Mouse (Mus musculus): ENCODE data around the gene Snx21. TPM values are rescaled to one million over a fixed set of nuclear protein-coding genes. Genes with fewer than 3 reads are reported as not detected.

The Snx21 gene
- polyA plus RNA-seq, 1 experiment from 2014 or later = 22.7 TPM

DNA sequence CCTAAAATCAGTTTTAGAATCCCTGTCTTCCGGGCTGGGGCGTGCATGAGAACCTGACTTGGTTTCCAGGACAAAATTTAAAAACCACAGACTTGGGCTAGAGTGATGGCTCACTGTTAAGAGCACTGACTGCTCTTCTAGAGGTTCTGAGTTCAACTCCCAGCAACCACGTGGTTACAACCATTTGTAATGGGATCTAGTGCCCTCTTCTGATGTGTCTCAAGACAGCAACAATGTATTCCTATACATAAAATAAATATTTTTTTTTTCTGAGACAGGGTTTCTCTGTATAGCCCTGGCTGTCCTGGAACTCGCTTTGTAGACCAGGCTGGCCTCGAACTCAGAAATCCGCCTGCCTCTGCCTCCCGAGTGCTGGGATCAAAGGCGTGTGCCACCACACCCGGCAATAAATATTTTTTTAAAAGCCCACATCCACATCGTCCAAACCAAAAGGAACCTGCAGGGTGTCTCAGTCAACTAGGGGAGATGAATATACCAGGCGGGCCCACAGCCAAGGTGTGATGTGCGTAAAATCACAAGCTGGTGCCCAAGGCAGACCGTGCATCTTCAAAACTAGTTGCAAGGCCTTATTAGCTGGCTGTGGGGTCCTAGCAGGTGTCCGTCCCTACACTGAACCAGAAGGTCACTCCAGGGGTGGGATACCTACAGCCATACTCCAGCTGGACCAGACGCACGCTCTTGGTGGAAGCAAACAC lies 46.6 kb downstream of the Snx21 start:
- H3K9ac ChIP-seq (replicated peaks; ENCODE audit: low read length) = peak overlapping the region; percentile 81
- WGBS = 60% methylated on average over 16 of the region's 16 CpGs
- no peaks in the 10 kb centered on the region for H3K9me3 ChIP-seq (ENCODE audit: low read length)
- H3K4me2 ChIP-seq (replicated peaks; ENCODE audit: low read depth, low read length) = peak overlapping the region; percentile 94
- H3K27me3 ChIP-seq (ENCODE audit: insufficient read depth, low read length) = no peaks in the 10 kb centered on the region
- H3K4me3 ChIP-seq (ENCODE audit: low read length) = peak overlapping the region; percentile 70
- no peak for ATAC-seq (ENCODE audit: low FRiP score, low TSS enrichment)
- H3K27ac ChIP-seq (ENCODE audit: low read length) = peak overlapping the region; percentile 84; the same call in 1 of the 2 replicates
- peaks cover 9% of the 10 kb centered on the region for H3K4me1 ChIP-seq (ENCODE audit: insufficient read depth, low read length)
- H3K36me3 ChIP-seq (ENCODE audit: insufficient read depth, low read length) = peaks cover 16% of the 10 kb centered on the region

GRCm38 (mm10) chr2:164832748-164833301 lies 47.2 kb downstream of the Snx21 start, which contains the start of gene Ctsa:
Ctsa (plus strand) TSS chr2:164832873.
- peak within 1 kb of the TSS; percentile 70 for H3K4me3 ChIP-seq (ENCODE audit: low read length)
- peaks cover 9% of the 10 kb centered on the region for H3K4me1 ChIP-seq (ENCODE audit: insufficient read depth, low read length)
- H3K9ac ChIP-seq (replicated peaks; ENCODE audit: low read length) = peak within 1 kb of the TSS; percentile 81
- H3K9me3 ChIP-seq (ENCODE audit: low read length) = no peaks in the 10 kb centered on the region
- H3K36me3 ChIP-seq (ENCODE audit: insufficient read depth, low read length) = peaks cover 12% of the 10 kb centered on the region; the same call in 1 of the 2 replicates
- peak; percentile 74 for ATAC-seq (ENCODE audit: low FRiP score, low TSS enrichment)
- peak within 1 kb of the TSS; percentile 94 for H3K4me2 ChIP-seq (replicated peaks; ENCODE audit: low read depth, low read length)
- no peaks in the 10 kb centered on the region for H3K27me3 ChIP-seq (ENCODE audit: insufficient read depth, low read length)
- peak within 1 kb of the TSS; percentile 84 for H3K27ac ChIP-seq (ENCODE audit: low read length)
- under 1% methylated on average over 35 of the region's 35 CpGs for WGBS

GRCm38 (mm10) chr2:164833314-164833959 lies 47.8 kb downstream of the Snx21 start, which contains the start of gene Neurl2:
Neurl2 (minus strand) TSS chr2:164833456.
- ATAC-seq (ENCODE audit: low FRiP score, low TSS enrichment) = peak; percentile 73
- WGBS = under 1% methylated on average over 31 of the region's 31 CpGs
- Histone ChIP-seq H3K4me1 (ENCODE audit: insufficient read depth, low read length) (peaks cover 9% of the 10 kb centered on the region), H3K27me3 (ENCODE audit: insufficient read depth, low read length) (no peaks in the 10 kb centered on the region), H3K9me3 (ENCODE audit: low read length) (no peaks in the 10 kb centered on the region), H3K36me3 (ENCODE audit: insufficient read depth, low read length) (peaks cover 18% of the 10 kb centered on the region), H3K4me3 (ENCODE audit: low read length) (peak within 1 kb of the TSS; percentile 70), H3K27ac (ENCODE audit: low read length) (peak within 1 kb of the TSS; percentile 84), H3K4me2 (replicated peaks; ENCODE audit: low read depth, low read length) (peak within 1 kb of the TSS; percentile 94), H3K9ac (replicated peaks; ENCODE audit: low read length) (peak within 1 kb of the TSS; percentile 81)

GRCm38 (mm10) chr2:164834531-164834930 lies 48.9 kb downstream of the Snx21 start:
- 35% methylated on average over 8 of the region's 8 CpGs for WGBS
- peak overlapping the region; percentile 70 for H3K4me3 ChIP-seq (ENCODE audit: low read length)
- H3K9ac ChIP-seq (replicated peaks; ENCODE audit: low read length) = peak overlapping the region; percentile 81
- H3K4me1 ChIP-seq (ENCODE audit: insufficient read depth, low read length) = peaks cover 9% of the 10 kb centered on the region
- peak overlapping the region; percentile 94 for H3K4me2 ChIP-seq (replicated peaks; ENCODE audit: low read depth, low read length)
- no peak overlapping the region for H3K27ac ChIP-seq (ENCODE audit: low read length)
- peaks cover 29% of the 10 kb centered on the region for H3K36me3 ChIP-seq (ENCODE audit: insufficient read depth, low read length)
- no peaks in the 10 kb centered on the region for H3K27me3 ChIP-seq (ENCODE audit: insufficient read depth, low read length)
- ATAC-seq (ENCODE audit: low FRiP score, low TSS enrichment) = no peak
- H3K9me3 ChIP-seq (ENCODE audit: low read length) = no peaks in the 10 kb centered on the region

- H3K27ac ChIP-seq (ENCODE audit: low read length) = no peak overlapping the region
- WGBS = 99% methylated on average over 4 of the region's 4 CpGs
- H3K4me2 ChIP-seq (replicated peaks; ENCODE audit: low read depth, low read length) = peak overlapping the region; percentile 94; the same call in 1 of the 2 replicates
- H3K27me3 ChIP-seq (ENCODE audit: insufficient read depth, low read length) = no peaks in the 10 kb centered on the region
- H3K4me3 ChIP-seq (ENCODE audit: low read length) = no peak overlapping the region
- H3K4me1 ChIP-seq (ENCODE audit: insufficient read depth, low read length) = peaks cover 9% of the 10 kb centered on the region
- ATAC-seq (ENCODE audit: low FRiP score, low TSS enrichment) = no peak
- H3K9ac ChIP-seq (replicated peaks; ENCODE audit: low read length) = no peak overlapping the region
- H3K9me3 ChIP-seq (ENCODE audit: low read length) = no peaks in the 10 kb centered on the region
- H3K36me3 ChIP-seq (ENCODE audit: insufficient read depth, low read length) = peaks cover 33% of the 10 kb centered on the region
Measured at GRCm38 (mm10) chr2:164835164-164835563, 49.5 kb downstream of the Snx21 start.

Other genes with a start within 250 kb of the Snx21 start
- gene Wfdc2, start 223.4 kb upstream of the Snx21 start, polyA plus RNA-seq (2015; fragmentation: Nextera tagmentation; extraction: Ambion mirVana) = 399 and 441 TPM in 2 replicates
- not detected in 2 replicates for gene Spint3, start 212.4 kb upstream of the Snx21 start, polyA plus RNA-seq (2015; fragmentation: Nextera tagmentation; extraction: Ambion mirVana)
- gene Wfdc6a, start 200.4 kb upstream of the Snx21 start, polyA plus RNA-seq (2015; fragmentation: Nextera tagmentation; extraction: Ambion mirVana) = not detected in 2 replicates
- gene Eppin, start 192.2 kb upstream of the Snx21 start, polyA plus RNA-seq (2015; fragmentation: Nextera tagmentation; extraction: Ambion mirVana) = not detected in 2 replicates
- gene Wfdc6b, start 172.3 kb upstream of the Snx21 start, polyA plus RNA-seq (2015; fragmentation: Nextera tagmentation; extraction: Ambion mirVana) = not detected in 2 replicates
- gene Wfdc8, start 172.2 kb upstream of the Snx21 start, polyA plus RNA-seq (2015; fragmentation: Nextera tagmentation; extraction: Ambion mirVana) = not detected in 2 replicates
- gene Wfdc16, start 147.0 kb upstream of the Snx21 start, polyA plus RNA-seq (2015; fragmentation: Nextera tagmentation; extraction: Ambion mirVana) = not detected in 2 replicates
- not detected in 2 replicates for gene Wfdc10, start 129.8 kb upstream of the Snx21 start, polyA plus RNA-seq (2015; fragmentation: Nextera tagmentation; extraction: Ambion mirVana)
- gene Wfdc9, start 129.2 kb upstream of the Snx21 start, polyA plus RNA-seq (2015; fragmentation: Nextera tagmentation; extraction: Ambion mirVana) = not detected in 2 replicates
- gene Wfdc11, start 111.7 kb upstream of the Snx21 start, polyA plus RNA-seq (2015; fragmentation: Nextera tagmentation; extraction: Ambion mirVana) = not detected in 2 replicates
- 0.97 and 1.3 TPM in 2 replicates for gene Wfdc13, start 100.7 kb upstream of the Snx21 start, polyA plus RNA-seq (2015; fragmentation: Nextera tagmentation; extraction: Ambion mirVana)
- gene Spint4, start 87.3 kb upstream of the Snx21 start, polyA plus RNA-seq (2015; fragmentation: Nextera tagmentation; extraction: Ambion mirVana) = 0.49 and 1.2 TPM in 2 replicates
- gene Spint5, start 70.5 kb upstream of the Snx21 start, polyA plus RNA-seq (2015; fragmentation: Nextera tagmentation; extraction: Ambion mirVana) = not detected in 2 replicates
- 1.1 and 1.2 TPM in 2 replicates for gene Wfdc3, start 39.9 kb upstream of the Snx21 start, polyA plus RNA-seq (2015; fragmentation: Nextera tagmentation; extraction: Ambion mirVana)
- 73.3 and 74.2 TPM in 2 replicates for gene Dnttip1, start 39.8 kb upstream of the Snx21 start, polyA plus RNA-seq (2015; fragmentation: Nextera tagmentation; extraction: Ambion mirVana)
- gene Ube2c, start 15.9 kb upstream of the Snx21 start, polyA plus RNA-seq (2015; fragmentation: Nextera tagmentation; extraction: Ambion mirVana) = 449 and 509 TPM in 2 replicates
- 21.0 and 22.3 TPM in 2 replicates for gene Tnnc2, start 5.9 kb upstream of the Snx21 start, polyA plus RNA-seq (2015; fragmentation: Nextera tagmentation; extraction: Ambion mirVana)
- 27.3 and 30.8 TPM in 2 replicates for gene Acot8, start 19.1 kb downstream of the Snx21 start, polyA plus RNA-seq (2015; fragmentation: Nextera tagmentation; extraction: Ambion mirVana)
- 10.6 and 11.9 TPM in 2 replicates for gene Zswim3, start 19.3 kb downstream of the Snx21 start, polyA plus RNA-seq (2015; fragmentation: Nextera tagmentation; extraction: Ambion mirVana)
- 21.7 and 22.3 TPM in 2 replicates for gene Zswim1, start 36.9 kb downstream of the Snx21 start, polyA plus RNA-seq (2015; fragmentation: Nextera tagmentation; extraction: Ambion mirVana)
- not detected in 2 replicates for gene Spata25, start 42.7 kb downstream of the Snx21 start, polyA plus RNA-seq (2015; fragmentation: Nextera tagmentation; extraction: Ambion mirVana)
- 206 and 211 TPM in 2 replicates for gene Ctsa, start 47.0 kb downstream of the Snx21 start, polyA plus RNA-seq (2015; fragmentation: Nextera tagmentation; extraction: Ambion mirVana)
- gene Neurl2, start 47.6 kb downstream of the Snx21 start, polyA plus RNA-seq (2015; fragmentation: Nextera tagmentation; extraction: Ambion mirVana) = 8.8 and 9.0 TPM in 2 replicates
- 44.8 and 47.5 TPM in 2 replicates for gene Pltp, start 71.9 kb downstream of the Snx21 start, polyA plus RNA-seq (2015; fragmentation: Nextera tagmentation; extraction: Ambion mirVana)
- gene Pcif1, start 93.5 kb downstream of the Snx21 start, polyA plus RNA-seq (2015; fragmentation: Nextera tagmentation; extraction: Ambion mirVana) = 74.9 and 79.7 TPM in 2 replicates
- 15.1 and 16.2 TPM in 2 replicates for gene Zfp335, start 125.9 kb downstream of the Snx21 start, polyA plus RNA-seq (2015; fragmentation: Nextera tagmentation; extraction: Ambion mirVana)
- 2.5 and 3.2 TPM in 2 replicates for gene Mmp9, start 155.0 kb downstream of the Snx21 start, polyA plus RNA-seq (2015; fragmentation: Nextera tagmentation; extraction: Ambion mirVana)
- gene Slc12a5, start 175.0 kb downstream of the Snx21 start, polyA plus RNA-seq (2015; fragmentation: Nextera tagmentation; extraction: Ambion mirVana) = 0.85 and 0.94 TPM in 2 replicates
- gene Ncoa5, start 249.0 kb downstream of the Snx21 start, polyA plus RNA-seq (2015; fragmentation: Nextera tagmentation; extraction: Ambion mirVana) = 69.8 and 79.5 TPM in 2 replicates

Data from kidney, embryonic 16.5 days (tissue).